Mouse (Mus musculus) neural tube, embryonic 13.5 days (tissue): ENCODE data around the gene Gm4175. TPM values are rescaled to one million over a fixed set of nuclear protein-coding genes. Genes with fewer than 3 reads are reported as not detected.
"Not testable (repeated sequence)": the region's sequence is repeated elsewhere in the genome, so short reads cannot be mapped to it uniquely, and the experiment has no call there.

Experiments used
- ATAC-seq: fragments of 200-750 bp; cut with Nextera tagmentation; 2 replicates; pipeline ENCODE4 v1.8.0; 2017; ENCODE audit warnings: low read depth, mild to moderate bottlenecking, moderate TSS enrichment, moderate library complexity
- H3K27ac ChIP-seq: fragments of 300-500 bp; sonication (generic); replicated peaks from 2 replicates; pipeline ENCODE4 v1.5.1; 2015; ENCODE audit warnings: moderate library complexity, mild to moderate bottlenecking, inconsistent platforms
- H3K27me3 ChIP-seq: fragments of 300-500 bp; sonication (generic); 2 replicates; pipeline ENCODE4 v1.6.1; 2015; ENCODE audit warnings: mild to moderate bottlenecking, inconsistent platforms
- H3K36me3 ChIP-seq: fragments of 300-500 bp; sonication (generic); 2 replicates; pipeline ENCODE4 v1.6.1; 2015; ENCODE audit warnings: mild to moderate bottlenecking, inconsistent platforms
- H3K4me1 ChIP-seq: fragments of 300-500 bp; sonication (generic); replicated peaks from 2 replicates; pipeline ENCODE4 v1.6.1; 2015; ENCODE audit warnings: inconsistent platforms
- H3K4me2 ChIP-seq: fragments of 300-500 bp; sonication (generic); 2 replicates; pipeline ENCODE4 v1.6.1; 2015; ENCODE audit warnings: inconsistent platforms, mild to moderate bottlenecking, moderate library complexity
- H3K4me3 ChIP-seq: fragments of 300-500 bp; sonication (generic); 2 replicates; pipeline ENCODE4 v1.5.1; 2015; ENCODE audit warnings: mild to moderate bottlenecking, inconsistent platforms
- H3K9ac ChIP-seq: fragments of 300-500 bp; sonication (generic); 2 replicates; pipeline ENCODE4 v1.6.1; 2015; ENCODE audit warnings: moderate library complexity, mild to moderate bottlenecking, inconsistent platforms
- H3K9me3 ChIP-seq: fragments of 300-500 bp; sonication (generic); 2 replicates; pipeline ENCODE4 v1.6.1; 2016; ENCODE audit warnings: inconsistent platforms
- WGBS: fragments of 180-500 bp; shearing (Covaris S2); methylation state at CpG from one replicate; pipeline ENCODE4 v1.1.7; 2015; 5-methylcytosine and 5-hydroxymethylcytosine counted together
- polyA plus RNA-seq: library from polyadenylated mRNA; unstranded; fragments of >200 nt; fragmentation: Nextera tagmentation; extraction: Ambion mirVana; gene quantifications from 2 replicates; pipeline ENCODE4 v1.2.1, GENCODE M21; 2015

The Gm4175 gene
- polyA plus RNA-seq = not detected in 2 replicates

DNA sequence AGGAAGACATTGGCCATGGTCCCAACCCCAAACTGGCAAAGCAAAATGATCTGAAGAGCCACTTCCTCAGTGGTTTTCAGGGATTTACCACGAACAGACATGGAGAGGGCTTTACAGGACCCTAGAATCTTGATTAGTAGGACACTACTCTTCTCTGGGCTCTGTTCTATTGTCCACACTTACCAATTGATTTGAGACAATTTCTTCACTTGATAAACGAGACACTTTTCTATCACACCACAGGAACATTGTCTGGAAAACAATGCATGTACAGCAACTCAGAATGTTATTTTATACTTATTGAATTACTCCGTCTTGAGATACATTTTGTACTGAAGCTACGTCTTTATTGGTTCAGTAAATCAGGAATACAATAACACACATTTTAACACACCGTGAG is at the start of gene Gm4175:
Gene Gm4175 (minus strand): TSS at position 101 of the 400 bp plus-strand sequence.
- H3K27me3 ChIP-seq, ATAC-seq, H3K9me3 ChIP-seq, H3K9ac ChIP-seq, H3K27ac ChIP-seq, H3K4me1 ChIP-seq, H3K4me2 ChIP-seq, H3K4me3 ChIP-seq, H3K36me3 ChIP-seq: not testable (repeated sequence)
- no CpG with 5 or more reads among the region's 5 CpGs for WGBS

DNA sequence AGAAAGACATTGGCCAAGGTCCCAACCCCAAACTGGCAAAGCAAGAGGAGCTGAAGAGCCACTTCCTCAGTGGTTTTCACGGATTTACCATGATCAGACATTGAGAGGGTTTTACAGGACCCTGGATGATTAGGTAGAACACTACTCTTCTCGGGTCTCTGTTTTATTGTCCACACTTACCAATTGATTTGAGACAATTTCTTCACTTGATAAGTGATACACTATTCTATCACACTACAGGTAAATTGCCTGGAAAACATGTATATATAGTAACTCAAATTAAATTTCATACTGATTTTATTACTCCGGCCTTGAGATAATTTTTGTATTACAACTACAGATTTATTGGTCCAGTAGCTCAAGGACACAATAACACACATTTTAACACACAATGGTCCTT is 35.4 kb upstream of the Gm4175 start, which contains the start of gene Gm4177:
Gene Gm4177 (minus strand): TSS at position 101 of the 400 bp plus-strand sequence.
- no CpG with 5 or more reads among the region's 3 CpGs for WGBS

More for the DNA sequence above, 35.4 kb upstream of the Gm4175 start, which contains the start of gene Gm4177:
- H3K9ac ChIP-seq, H3K27ac ChIP-seq, H3K4me2 ChIP-seq, H3K4me3 ChIP-seq, H3K36me3 ChIP-seq, ATAC-seq, H3K9me3 ChIP-seq, H3K4me1 ChIP-seq, H3K27me3 ChIP-seq: not testable (repeated sequence)

Other genes with a start within 250 kb of the Gm4175 start
- not detected in 2 replicates for gene Vmn1r130, start 249.7 kb downstream of the Gm4175 start, polyA plus RNA-seq
- gene Vmn1r131, start 215.4 kb downstream of the Gm4175 start, polyA plus RNA-seq = not detected in 2 replicates
- not detected in 2 replicates for gene Vmn1r132, start 147.4 kb downstream of the Gm4175 start, polyA plus RNA-seq
- gene Gm4177, start 35.3 kb upstream of the Gm4175 start, polyA plus RNA-seq = not detected in 2 replicates
- gene Vmn1r135, start 70.9 kb upstream of the Gm4175 start, polyA plus RNA-seq = not detected in 2 replicates
- gene Gm5725, start 82.8 kb upstream of the Gm4175 start, polyA plus RNA-seq = not detected in 2 replicates
- not detected in 2 replicates for gene Gm5891, start 159.8 kb upstream of the Gm4175 start, polyA plus RNA-seq
- not detected in 2 replicates for gene Vmn1r137, start 233.1 kb upstream of the Gm4175 start, polyA plus RNA-seq